Mouse (Mus musculus) ES-Bruce4 (cell line): ENCODE measurements at regions not wholly inside any gene's neighbourhood (a gene's known extent, or its start where the extent isn't known, plus 50 kb on each side); places are given as distances from the start of the nearest gene placed in this dataset.

Experiments
- H3K27ac ChIP-seq: 2 replicates; pipeline ENCODE4 v1.5.1; 2012; ENCODE audit warnings: low read length, inconsistent platforms; ENCODE audit not compliant: insufficient read depth
- H3K27me3 ChIP-seq: 2 replicates; pipeline ENCODE4 v1.6.1; 2012; ENCODE audit warnings: mild to moderate bottlenecking, low read length, inconsistent platforms; ENCODE audit not compliant: control insufficient read depth, poor library complexity, insufficient read depth, severe bottlenecking
- H3K36me3 ChIP-seq: 2 replicates; pipeline ENCODE4 v1.6.1; 2012; ENCODE audit warnings: inconsistent platforms, mild to moderate bottlenecking, low read length, moderate library complexity; ENCODE audit not compliant: control insufficient read depth, poor library complexity, insufficient read depth, severe bottlenecking
- H3K4me1 ChIP-seq: one replicate; pipeline ENCODE4 v1.8.1; 2011; ENCODE audit warnings: low read length; ENCODE audit not compliant: control insufficient read depth, insufficient read depth
- H3K4me3 ChIP-seq: 2 replicates; pipeline ENCODE4 v1.5.1; 2011; ENCODE audit warnings: low read depth, mild to moderate bottlenecking, low read length
- H3K9ac ChIP-seq: 2 replicates; pipeline ENCODE4 v1.6.1; 2012; ENCODE audit warnings: low read depth, mild to moderate bottlenecking, inconsistent platforms; ENCODE audit not compliant: poor library complexity, severe bottlenecking
- H3K9me3 ChIP-seq: replicated peaks from 2 replicates; pipeline ENCODE4 v1.6.1; 2012; ENCODE audit warnings: mild to moderate bottlenecking, low read length, inconsistent platforms; ENCODE audit not compliant: control insufficient read depth, poor library complexity, insufficient read depth, severe bottlenecking
- CTCF ChIP-seq: IDR thresholded peaks from one replicate; pipeline ENCODE4 v1.8.1; 2011; ENCODE audit warnings: low read depth, low read length
- EP300 ChIP-seq: IDR thresholded peaks from 2 replicates; pipeline ENCODE4 v1.6.1; 2011; ENCODE audit warnings: low read depth, low read length; ENCODE audit not compliant: insufficient read depth
- POLR2A ChIP-seq: IDR thresholded peaks from one replicate; pipeline ENCODE4 v1.8.1; 2011; ENCODE audit warnings: low read length; ENCODE audit not compliant: insufficient read depth

DNA sequence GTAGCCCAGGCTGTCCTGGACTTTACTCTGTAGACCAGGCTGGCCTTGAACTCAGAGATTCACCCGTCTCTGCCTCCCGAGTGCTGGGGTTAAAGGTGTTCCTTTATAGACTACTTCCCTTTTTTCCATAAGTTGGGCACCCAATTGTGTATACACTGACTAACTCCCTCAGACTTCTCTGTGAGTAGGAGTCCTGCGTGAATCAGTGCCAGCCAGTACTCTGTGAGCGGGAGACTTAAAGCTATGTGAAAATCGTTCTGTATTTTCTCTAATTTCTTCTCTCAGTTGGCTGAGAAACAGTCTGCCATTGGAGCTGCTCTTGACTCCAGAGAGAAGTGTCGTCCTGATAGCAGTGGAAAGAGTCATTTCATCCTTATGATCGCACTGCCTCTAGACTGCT is 85.0 kb upstream of the Slc38a2 start:
- H3K27me3 ChIP-seq = no peaks in the 10 kb centered on the region
- H3K4me3 ChIP-seq = no peak overlapping the region
- H3K36me3 ChIP-seq = no peaks in the 10 kb centered on the region
- no peaks in the 10 kb centered on the region for H3K4me1 ChIP-seq
- H3K9ac ChIP-seq = no peak overlapping the region
- H3K27ac ChIP-seq = no peak overlapping the region
- H3K9me3 ChIP-seq = no peaks in the 10 kb centered on the region; the same call in 1 of the 2 replicates
- TF ChIP-seq POLR2A = no peak
- TF ChIP-seq EP300 = no peak
- TF ChIP-seq CTCF = no peak

DNA sequence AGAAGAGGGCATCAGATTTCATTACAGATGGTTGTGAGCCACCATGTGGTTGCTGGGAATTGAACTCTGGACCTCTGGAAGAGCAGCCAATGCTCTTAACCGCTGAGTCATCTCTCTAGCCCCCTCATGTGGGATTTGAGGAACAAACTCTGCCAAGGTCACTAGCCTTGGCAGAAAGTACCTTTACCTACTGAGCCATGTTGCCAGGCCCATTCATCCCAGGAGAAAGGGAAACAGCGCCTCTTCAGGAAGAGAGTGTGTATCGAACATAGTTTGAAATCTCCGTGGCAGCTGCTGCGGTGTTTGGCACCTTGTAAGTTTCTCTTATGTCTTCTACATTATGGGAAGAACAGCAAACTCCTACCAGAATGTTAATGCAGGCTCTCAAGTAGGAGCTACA is 82.0 kb upstream of the Slc38a2 start:
- no peaks in the 10 kb centered on the region for H3K36me3 ChIP-seq
- no peak overlapping the region for H3K9ac ChIP-seq
- H3K4me3 ChIP-seq = no peak overlapping the region
- peak; percentile 29 for TF ChIP-seq CTCF
- no peak for TF ChIP-seq EP300
- no peak overlapping the region for H3K27ac ChIP-seq
- no peaks in the 10 kb centered on the region for H3K9me3 ChIP-seq
- H3K27me3 ChIP-seq = no peaks in the 10 kb centered on the region
- H3K4me1 ChIP-seq = no peaks in the 10 kb centered on the region

DNA sequence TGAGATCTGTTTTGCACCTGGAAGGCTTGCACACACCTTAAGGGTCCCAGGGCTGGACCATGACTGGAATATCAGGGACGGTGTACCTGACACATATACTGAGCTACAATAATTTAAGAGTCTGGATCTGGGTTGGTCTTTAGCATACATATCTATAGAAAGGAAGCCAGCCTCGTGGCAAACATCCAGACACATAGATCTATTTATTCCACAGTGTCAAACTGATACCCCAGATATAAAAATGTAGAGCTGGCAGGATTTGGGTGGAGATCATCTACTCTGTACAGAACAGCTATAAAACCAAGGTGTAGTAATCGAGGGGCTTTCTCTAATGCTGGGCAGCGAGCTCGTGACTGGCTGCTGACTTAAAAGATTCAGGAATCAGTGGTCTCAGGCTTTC is 81.1 kb upstream of the Slc38a2 start:
- H3K9me3 ChIP-seq = no peaks in the 10 kb centered on the region
- TF ChIP-seq CTCF (no peak), POLR2A (no peak)
- H3K36me3 ChIP-seq = no peaks in the 10 kb centered on the region
- no peak overlapping the region for H3K9ac ChIP-seq
- H3K27ac ChIP-seq = no peak overlapping the region
- H3K4me1 ChIP-seq = no peaks in the 10 kb centered on the region
- no peaks in the 10 kb centered on the region for H3K27me3 ChIP-seq
- no peak overlapping the region for H3K4me3 ChIP-seq

DNA sequence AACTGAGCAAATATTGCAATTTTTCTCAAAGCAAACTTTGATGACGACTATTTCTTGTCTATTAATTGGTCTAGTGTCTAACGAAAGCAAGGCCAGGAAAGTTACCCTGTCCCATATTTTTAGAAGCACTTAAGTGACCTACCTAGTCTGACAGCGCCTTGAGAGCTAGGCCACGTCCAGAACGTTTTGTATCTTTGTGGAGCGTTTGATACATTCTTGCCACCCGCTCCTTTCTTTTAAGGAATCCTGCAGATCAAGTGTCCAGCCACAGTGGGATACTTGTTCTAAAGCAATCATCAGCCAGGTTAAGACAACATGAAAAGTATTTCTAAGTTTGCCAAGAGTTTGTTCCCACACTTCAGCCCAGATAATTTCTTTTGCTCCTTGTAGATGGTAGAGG is 79.8 kb upstream of the Slc38a2 start:
- H3K4me1 ChIP-seq = no peaks in the 10 kb centered on the region
- H3K27me3 ChIP-seq = no peaks in the 10 kb centered on the region
- H3K9me3 ChIP-seq = no peaks in the 10 kb centered on the region
- H3K27ac ChIP-seq = no peak overlapping the region
- TF ChIP-seq EP300 = no peak
- TF ChIP-seq CTCF = no peak
- no peak for TF ChIP-seq POLR2A
- no peak overlapping the region for H3K4me3 ChIP-seq
- no peaks in the 10 kb centered on the region for H3K36me3 ChIP-seq
- H3K9ac ChIP-seq = no peak overlapping the region

DNA sequence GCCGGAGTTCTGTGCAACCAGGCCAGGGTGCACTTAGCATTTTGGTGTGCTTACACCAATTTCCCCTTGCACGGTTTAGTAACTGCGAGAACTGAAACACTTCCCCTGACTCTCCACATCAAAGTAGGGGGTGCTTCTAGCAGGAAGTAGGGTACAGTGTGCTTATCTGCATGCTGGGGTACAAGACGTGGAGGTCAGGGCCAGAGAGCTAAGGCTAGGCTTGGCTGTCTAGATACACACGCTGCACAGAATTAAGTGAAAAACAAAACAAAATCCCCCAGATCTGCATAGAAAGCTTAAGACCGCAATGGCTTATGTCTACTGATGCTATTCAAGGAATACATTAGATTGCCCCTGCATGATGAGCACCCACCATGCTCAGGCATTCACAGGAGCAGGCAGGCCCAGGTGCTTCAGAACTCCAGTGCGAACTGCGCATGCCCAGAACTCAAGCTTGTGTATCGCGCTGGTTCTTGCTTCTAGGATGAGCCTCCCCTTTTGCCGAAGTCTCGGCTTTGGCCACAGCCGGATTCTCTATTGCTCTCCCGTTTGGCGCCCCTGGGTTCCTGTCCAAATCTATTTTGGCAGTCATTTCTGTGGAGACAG is 78.9 kb upstream of the Slc38a2 start:
- Histone ChIP-seq H3K27ac (no peak overlapping the region), H3K27me3 (no peaks in the 10 kb centered on the region), H3K36me3 (no peaks in the 10 kb centered on the region), H3K9ac (no peak overlapping the region), H3K9me3 (no peaks in the 10 kb centered on the region), H3K4me3 (no peak overlapping the region), H3K4me1 (no peaks in the 10 kb centered on the region)
- TF ChIP-seq CTCF = no peak
- no peak for TF ChIP-seq POLR2A
- no peak for TF ChIP-seq EP300

DNA sequence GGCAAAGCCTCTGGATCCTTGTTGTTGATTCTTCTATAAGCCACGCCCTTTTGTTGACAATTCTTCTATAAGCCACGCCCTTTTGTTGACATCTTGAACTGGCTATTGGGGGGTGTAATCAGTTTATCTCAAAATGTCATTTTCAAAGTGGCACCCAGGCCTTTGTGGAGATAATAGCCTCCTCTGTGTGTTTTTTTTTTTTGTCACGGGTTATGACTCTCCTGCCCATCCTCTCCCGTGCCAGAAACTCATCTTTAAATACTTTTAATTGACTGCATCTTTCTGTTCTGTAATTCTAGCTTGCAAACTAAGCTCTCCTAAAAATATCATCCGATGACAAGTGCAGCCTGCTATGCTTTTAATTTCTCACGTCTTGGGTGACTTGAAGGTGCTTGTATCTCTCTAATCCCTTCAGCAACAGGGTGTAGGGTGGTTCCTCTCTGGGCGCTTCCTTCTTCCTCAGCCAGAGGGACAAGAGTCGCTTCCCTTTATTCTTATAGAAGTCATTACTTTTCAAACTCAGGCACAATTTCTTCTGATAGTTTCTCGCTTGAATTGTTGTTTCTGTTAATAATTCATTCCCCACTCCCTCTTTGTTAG is 77.0 kb upstream of the Slc38a2 start:
- Histone ChIP-seq H3K4me1 (no peaks in the 10 kb centered on the region), H3K27me3 (no peaks in the 10 kb centered on the region)
- TF ChIP-seq EP300 (no peak), POLR2A (no peak)

More for the DNA sequence above, 77.0 kb upstream of the Slc38a2 start:
- H3K36me3 ChIP-seq = no peaks in the 10 kb centered on the region
- H3K4me3 ChIP-seq = no peak overlapping the region
- no peak overlapping the region for H3K27ac ChIP-seq
- H3K9ac ChIP-seq = no peak overlapping the region
- H3K9me3 ChIP-seq = no peaks in the 10 kb centered on the region
